Mouse (Mus musculus) liver, postnatal 0 days (tissue): ENCODE results near the gene Lrrc9.
A peak's percentile ranks its signal among the peaks of the same experiment; 100 is the strongest.

Experiments
- CTCF ChIP-seq: sonication (generic); IDR thresholded peaks from 2 replicates; pipeline ENCODE4 v1.5.1; 2016; ENCODE audit warnings: antibody characterized with exemption, low read depth
- EP300 ChIP-seq: IDR thresholded peaks from 2 replicates; pipeline ENCODE4 v1.6.1; 2016; ENCODE audit warnings: antibody characterized with exemption, low read depth, mild to moderate bottlenecking

DNA sequence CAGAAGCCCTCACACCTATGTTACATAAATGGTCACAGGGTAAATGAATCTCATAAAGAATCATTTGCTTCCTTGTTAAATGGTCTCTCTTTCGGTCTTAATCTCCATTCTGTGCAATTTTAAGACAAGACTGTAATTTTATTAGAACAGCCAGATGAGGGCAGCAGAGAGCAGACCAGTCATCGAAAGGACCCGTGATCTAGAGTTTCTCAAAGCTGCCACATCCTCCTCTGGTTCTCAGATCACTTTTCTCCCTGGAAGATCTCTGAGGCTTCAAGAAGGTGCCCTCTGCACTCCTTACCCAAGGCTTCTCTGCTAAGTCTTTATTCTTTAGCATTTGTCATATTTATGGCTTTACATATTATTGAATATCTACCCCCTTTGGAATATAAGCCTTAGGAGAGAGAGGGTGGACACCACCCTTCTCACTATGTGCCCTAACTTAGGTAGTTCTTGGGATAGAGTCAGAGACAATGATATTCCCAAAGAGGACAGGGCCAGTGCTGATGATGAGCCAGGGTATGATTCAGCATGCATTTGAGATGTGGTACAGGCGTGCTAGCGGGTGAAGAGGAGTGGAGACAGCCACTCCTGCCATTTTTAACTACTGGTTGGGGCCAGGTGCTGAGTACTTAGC lies 20.3 kb downstream of the Lrrc9 start:
- TF ChIP-seq CTCF (peak; percentile 75), EP300 (no peak)
